Mouse (Mus musculus) bone marrow, adult 2 months (tissue): ENCODE results near the gene H2-Oa. TPM values are rescaled to one million over a fixed set of nuclear protein-coding genes. Genes with fewer than 3 reads are reported as not detected.

Experiments used
- H3K27ac ChIP-seq: fragments of 200-500 bp; 2 replicates; pipeline ENCODE4 v1.5.1; 2012; ENCODE audit warnings: low read depth, mild to moderate bottlenecking, control low read depth, inconsistent platforms, low read length; ENCODE audit not compliant: control insufficient read depth, poor library complexity, insufficient read depth
- H3K4me1 ChIP-seq: fragments of 200-500 bp; 2 replicates; pipeline ENCODE4 v1.6.1; 2011; ENCODE audit warnings: low read length; ENCODE audit not compliant: control insufficient read depth, insufficient read depth
- H3K4me3 ChIP-seq: fragments of 200-500 bp; replicated peaks from 2 replicates; pipeline ENCODE3; 2011; ENCODE audit warnings: mild to moderate bottlenecking, low read depth, low read length, control low read depth; ENCODE audit not compliant: control insufficient read depth
- CTCF ChIP-seq: fragments of 200-500 bp; IDR thresholded peaks from 2 replicates; pipeline ENCODE4 v1.5.1; 2011; ENCODE audit warnings: low read length, control low read depth; ENCODE audit not compliant: control insufficient read depth, insufficient read depth
- POLR2A ChIP-seq: fragments of 200-500 bp; IDR thresholded peaks from 2 replicates; pipeline ENCODE4 v1.6.1; 2011; ENCODE audit warnings: low read depth, mild to moderate bottlenecking, control low read depth, low read length, borderline replicate concordance; ENCODE audit not compliant: control insufficient read depth
- WGBS: fragments of 180-500 bp; shearing (Covaris S2); methylation state at CpG from one replicate; pipeline ENCODE4 v1.1.7; 2018; 5-methylcytosine and 5-hydroxymethylcytosine counted together
- polyA plus RNA-seq: library from polyadenylated mRNA; stranded (reverse); fragments of >200 nt; gene quantifications from 2 replicates; pipeline ENCODE4 v1.2.4, GENCODE M21; 2011; ENCODE audit warnings: low replicate concordance; ENCODE audit not compliant: missing spikeins, insufficient read depth, insufficient read length

H2-Oa gene
- polyA plus RNA-seq, 1 experiment = 6.3 TPM

DNA sequence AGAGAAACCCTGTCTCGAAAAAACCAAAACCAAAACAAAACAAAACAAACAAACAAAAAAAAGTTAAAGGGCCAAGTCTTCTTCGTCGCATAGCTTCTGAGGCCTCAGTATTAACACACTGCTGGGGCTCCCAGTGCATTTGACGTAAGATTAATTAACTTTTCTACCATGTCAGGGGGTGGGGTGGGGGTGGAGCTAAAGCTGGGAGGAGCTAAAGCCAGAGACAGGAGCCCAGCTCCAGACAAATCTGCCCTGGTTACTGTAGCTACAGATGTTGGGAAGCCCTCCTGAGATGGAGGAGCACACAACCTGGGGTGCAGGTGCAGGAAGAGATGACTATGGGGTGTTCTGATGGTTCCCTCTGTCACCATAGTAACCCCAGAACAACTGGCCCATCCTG lies 14.0 kb upstream of the H2-Oa start:
- Histone ChIP-seq H3K27ac (no peak overlapping the region), H3K4me1 (peaks cover 2% of the 10 kb centered on the region; the same call in 1 of the 2 replicates), H3K4me3 (no peak overlapping the region)
- 41% methylated on average over 4 of the region's 4 CpGs for WGBS
- TF ChIP-seq POLR2A = no peak

GRCm38 (mm10) chr17:34079002-34079401 lies 13.1 kb upstream of the H2-Oa start:
- Histone ChIP-seq H3K27ac (no peak overlapping the region), H3K4me3 (no peak overlapping the region), H3K4me1 (no peaks in the 10 kb centered on the region)
- 84% methylated on average over 11 of the region's 11 CpGs for WGBS
- TF ChIP-seq CTCF (no peak), POLR2A (no peak)

GRCm38 (mm10) chr17:34079621-34080020 lies 12.5 kb upstream of the H2-Oa start:
- Histone ChIP-seq H3K27ac (no peak overlapping the region), H3K4me1 (no peaks in the 10 kb centered on the region), H3K4me3 (no peak overlapping the region)
- WGBS = 50% methylated on average over 5 of the region's 5 CpGs
- TF ChIP-seq CTCF = no peak
- no peak for TF ChIP-seq POLR2A

DNA sequence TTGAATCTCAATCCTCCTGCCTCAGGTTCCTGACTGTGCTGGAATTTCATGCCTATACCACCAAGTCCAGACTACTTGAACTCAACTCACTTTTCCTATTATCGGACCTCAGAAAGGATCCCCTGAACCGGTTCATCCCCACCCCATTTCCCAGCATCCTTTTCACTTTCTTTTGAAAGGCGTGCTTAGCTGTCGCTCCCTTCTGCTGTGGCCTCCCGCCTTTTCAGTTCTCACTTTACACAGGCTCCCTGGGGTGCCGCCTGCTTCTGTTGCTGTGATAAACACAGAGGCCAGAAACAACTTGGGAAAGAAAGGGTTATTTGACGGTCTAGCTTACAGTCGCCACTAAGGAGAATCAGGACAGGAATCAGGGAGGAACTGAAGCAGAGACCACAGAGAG lies 9.0 kb upstream of the H2-Oa start:
- WGBS = 72% methylated on average over 8 of the region's 8 CpGs
- TF ChIP-seq POLR2A (no peak), CTCF (no peak)
- Histone ChIP-seq H3K27ac (no peak overlapping the region), H3K4me1 (no peaks in the 10 kb centered on the region), H3K4me3 (no peak overlapping the region)

GRCm38 (mm10) chr17:34087386-34087785 lies 4.8 kb upstream of the H2-Oa start:
- Histone ChIP-seq H3K4me3 (no peak overlapping the region), H3K27ac (no peak overlapping the region), H3K4me1 (0 out of 2 replicates have a peak, but pooled peaks cover 2% of the 10 kb centered on the region)
- TF ChIP-seq POLR2A (no peak), CTCF (no peak)
- 42% methylated on average over 2 of the region's 2 CpGs for WGBS

GRCm38 (mm10) chr17:34088124-34088523 lies 4.0 kb upstream of the H2-Oa start:
- TF ChIP-seq CTCF (no peak), POLR2A (no peak)
- Histone ChIP-seq H3K27ac (no peak overlapping the region), H3K4me1 (peaks cover 2% of the 10 kb centered on the region; the same call in 1 of the 2 replicates), H3K4me3 (no peak overlapping the region)
- 16% methylated on average over 11 of the region's 11 CpGs for WGBS

GRCm38 (mm10) chr17:34090923-34091322 lies 1.2 kb upstream of the H2-Oa start:
- no peak overlapping the region for H3K4me3 ChIP-seq
- WGBS = 56% methylated on average over 7 of the region's 7 CpGs
- no peak overlapping the region for H3K27ac ChIP-seq
- peak; percentile 69 for TF ChIP-seq CTCF
- TF ChIP-seq POLR2A = no peak
- H3K4me1 ChIP-seq = peaks cover 9% of the 10 kb centered on the region

DNA sequence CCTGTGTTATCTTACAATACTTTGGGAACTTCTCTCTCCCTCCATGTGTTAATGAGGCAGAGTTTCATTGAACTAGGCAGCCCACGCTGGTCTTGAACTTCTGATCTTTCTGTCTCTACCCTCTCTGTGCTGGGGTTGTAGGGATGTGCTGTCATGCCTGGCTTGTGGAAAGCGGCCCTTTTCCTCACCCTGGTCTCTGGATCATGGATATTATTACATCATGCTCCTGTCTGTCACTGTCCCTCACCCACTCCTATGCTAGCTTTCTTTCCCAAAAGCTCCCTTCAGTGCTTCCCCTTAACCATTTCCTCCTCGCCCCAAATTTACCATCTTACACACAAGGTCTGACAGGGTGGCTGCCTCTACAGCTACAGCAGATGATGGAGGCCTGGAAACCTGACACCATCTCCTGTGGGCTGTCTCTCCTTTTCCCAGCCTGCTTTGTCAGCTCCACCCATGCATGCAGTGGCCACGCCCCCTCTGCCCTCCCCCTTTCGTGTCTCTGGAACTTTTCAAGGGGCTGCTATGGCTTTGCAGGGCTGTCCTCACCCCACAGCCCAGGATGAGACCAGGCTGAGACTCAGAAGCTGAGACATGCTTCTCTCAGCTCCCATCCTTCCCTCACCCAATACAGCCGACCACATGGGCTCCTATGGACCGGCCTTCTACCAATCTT lies 1.2 kb downstream of the H2-Oa start:
- TF ChIP-seq CTCF = no peak
- no peak for TF ChIP-seq POLR2A
- H3K4me3 ChIP-seq = no peak overlapping the region
- no peak overlapping the region; the same call in 1 of the 2 replicates for H3K27ac ChIP-seq
- WGBS = 28% methylated on average over 7 of the region's 7 CpGs
- H3K4me1 ChIP-seq = peaks cover 16% of the 10 kb centered on the region
